Mouse (Mus musculus): ENCODE measurements at regions not wholly inside any gene's neighbourhood (a gene's known extent, or its start where the extent isn't known, plus 50 kb on each side); places are given as distances from the start of the nearest gene placed in this dataset.

GRCm38 (mm10) chr2:74930702-74931101, 105.1 kb downstream of the Mtx2 start:
- no peak overlapping the region for H3K4me3 ChIP-seq
- no peaks in the 10 kb centered on the region for H3K9me3 ChIP-seq
- no peak overlapping the region for H3K27ac ChIP-seq
- peaks cover 15% of the 10 kb centered on the region for H3K4me1 ChIP-seq (replicated peaks)
- WGBS: 73% methylated on average over 3 of the region's 3 CpGs
- DNase-seq (ENCODE audit: low spot score): no peak
- no peaks in the 10 kb centered on the region for H3K36me3 ChIP-seq
- H3K27me3 ChIP-seq (ENCODE audit: insufficient read depth, poor library complexity, severe bottlenecking): no peaks in the 10 kb centered on the region; the same call in 1 of the 2 replicates

- H3K27ac ChIP-seq: no peak overlapping the region
- H3K4me3 ChIP-seq: no peak overlapping the region
- WGBS: 42% methylated on average over 8 of the region's 8 CpGs
- peaks cover 10% of the 10 kb centered on the region for H3K4me1 ChIP-seq (replicated peaks)
- no peaks in the 10 kb centered on the region; the same call in 1 of the 2 replicates for H3K27me3 ChIP-seq (ENCODE audit: insufficient read depth, poor library complexity, severe bottlenecking)
- no peaks in the 10 kb centered on the region for H3K9me3 ChIP-seq
- no peak for DNase-seq (ENCODE audit: low spot score)
- no peaks in the 10 kb centered on the region for H3K36me3 ChIP-seq
These were observed 107.6 kb downstream of the Mtx2 start for GRCm38 (mm10) chr2:74933190-74933589.

- Histone ChIP-seq H3K27ac (no peak overlapping the region), H3K4me1 (replicated peaks) (peaks cover 10% of the 10 kb centered on the region), H3K4me3 (no peak overlapping the region), H3K27me3 (ENCODE audit: insufficient read depth, poor library complexity, severe bottlenecking) (no peaks in the 10 kb centered on the region), H3K36me3 (no peaks in the 10 kb centered on the region), H3K9me3 (no peaks in the 10 kb centered on the region)
- no peak for DNase-seq (ENCODE audit: low spot score)
- WGBS: 75% methylated on average over 1 of the region's 1 CpGs
These were observed 108.2 kb downstream of the Mtx2 start for GRCm38 (mm10) chr2:74933771-74934170.

GRCm38 (mm10) chr2:74938711-74939110, 113.1 kb downstream of the Mtx2 start:
- Histone ChIP-seq H3K4me1 (replicated peaks) (no peaks in the 10 kb centered on the region), H3K4me3 (no peak overlapping the region), H3K27me3 (ENCODE audit: insufficient read depth, poor library complexity, severe bottlenecking) (0 out of 2 replicates have a peak, but pooled peaks cover 2% of the 10 kb centered on the region), H3K36me3 (no peaks in the 10 kb centered on the region), H3K9me3 (no peaks in the 10 kb centered on the region), H3K27ac (no peak overlapping the region)
- no peak for DNase-seq (ENCODE audit: low spot score)
- 83% methylated on average over 9 of the region's 9 CpGs for WGBS

- 0 out of 2 replicates have a peak, but pooled peaks cover 2% of the 10 kb centered on the region for H3K27me3 ChIP-seq (ENCODE audit: insufficient read depth, poor library complexity, severe bottlenecking)
- no peak for DNase-seq (ENCODE audit: low spot score)
- H3K9me3 ChIP-seq: no peaks in the 10 kb centered on the region
- no peak overlapping the region for H3K4me3 ChIP-seq
- WGBS: 92% methylated on average over 10 of the region's 10 CpGs
- no peaks in the 10 kb centered on the region for H3K36me3 ChIP-seq
- H3K4me1 ChIP-seq (replicated peaks): no peaks in the 10 kb centered on the region
- H3K27ac ChIP-seq: no peak overlapping the region
These were observed 116.4 kb downstream of the Mtx2 start for GRCm38 (mm10) chr2:74941966-74942365.

- DNase-seq (ENCODE audit: low spot score): no peak
- WGBS: 75% methylated on average over 6 of the region's 6 CpGs
These were observed 117.1 kb downstream of the Mtx2 start for GRCm38 (mm10) chr2:74942611-74943198.

GRCm38 (mm10) chr2:74945185-74945749, 119.7 kb downstream of the Mtx2 start:
- Histone ChIP-seq H3K36me3 (no peaks in the 10 kb centered on the region), H3K4me3 (no peak overlapping the region), H3K27me3 (ENCODE audit: insufficient read depth, poor library complexity, severe bottlenecking) (0 out of 2 replicates have a peak, but pooled peaks cover 2% of the 10 kb centered on the region), H3K4me1 (replicated peaks) (no peaks in the 10 kb centered on the region), H3K27ac (no peak overlapping the region), H3K9me3 (no peaks in the 10 kb centered on the region)
- DNase-seq (ENCODE audit: low spot score): no peak
- 79% methylated on average over 7 of the region's 7 CpGs for WGBS

More at GRCm38 (mm10) chr2:74942611-74943198, 117.1 kb downstream of the Mtx2 start:
- H3K27ac ChIP-seq: no peak overlapping the region
- no peaks in the 10 kb centered on the region for H3K4me1 ChIP-seq (replicated peaks)
- no peaks in the 10 kb centered on the region for H3K9me3 ChIP-seq
- no peaks in the 10 kb centered on the region for H3K36me3 ChIP-seq
- H3K27me3 ChIP-seq (ENCODE audit: insufficient read depth, poor library complexity, severe bottlenecking): 0 out of 2 replicates have a peak, but pooled peaks cover 2% of the 10 kb centered on the region
- no peak overlapping the region for H3K4me3 ChIP-seq

- H3K4me3 ChIP-seq: no peak overlapping the region
- no peak for DNase-seq (ENCODE audit: low spot score)
- H3K27me3 ChIP-seq (ENCODE audit: insufficient read depth, poor library complexity, severe bottlenecking): no peaks in the 10 kb centered on the region
These were observed 126.0 kb downstream of the Mtx2 start for GRCm38 (mm10) chr2:74951401-74952260.

GRCm38 (mm10) chr2:74954101-74954500, 128.5 kb downstream of the Mtx2 start:
- Histone ChIP-seq H3K36me3 (no peaks in the 10 kb centered on the region), H3K27me3 (ENCODE audit: insufficient read depth, poor library complexity, severe bottlenecking) (no peaks in the 10 kb centered on the region), H3K4me3 (no peak overlapping the region), H3K9me3 (no peaks in the 10 kb centered on the region), H3K4me1 (replicated peaks) (no peaks in the 10 kb centered on the region), H3K27ac (no peak overlapping the region)
- no peak for DNase-seq (ENCODE audit: low spot score)
- WGBS: 84% methylated on average over 9 of the region's 9 CpGs

More at GRCm38 (mm10) chr2:74951401-74952260, 126.0 kb downstream of the Mtx2 start:
- WGBS: 85% methylated on average over 12 of the region's 12 CpGs
- H3K9me3 ChIP-seq: no peaks in the 10 kb centered on the region
- H3K4me1 ChIP-seq (replicated peaks): no peaks in the 10 kb centered on the region
- no peaks in the 10 kb centered on the region for H3K36me3 ChIP-seq
- no peak overlapping the region for H3K27ac ChIP-seq

GRCm38 (mm10) chr2:74955281-74956128, 129.9 kb downstream of the Mtx2 start:
- 91% methylated on average over 4 of the region's 4 CpGs for WGBS

GRCm38 (mm10) chr2:74956129-74956450, 130.5 kb downstream of the Mtx2 start:
- no peaks in the 10 kb centered on the region for H3K36me3 ChIP-seq
- no peaks in the 10 kb centered on the region for H3K27me3 ChIP-seq (ENCODE audit: insufficient read depth, poor library complexity, severe bottlenecking)
- WGBS: 92% methylated on average over 1 of the region's 1 CpGs
- H3K9me3 ChIP-seq: no peaks in the 10 kb centered on the region
- H3K4me3 ChIP-seq: no peak overlapping the region
- no peak overlapping the region for H3K27ac ChIP-seq
- H3K4me1 ChIP-seq (replicated peaks): peaks cover 6% of the 10 kb centered on the region; the same call in 1 of the 2 replicates
- no peak for DNase-seq (ENCODE audit: low spot score)

More at GRCm38 (mm10) chr2:74955281-74956128, 129.9 kb downstream of the Mtx2 start:
- no peak overlapping the region for H3K27ac ChIP-seq
- DNase-seq (ENCODE audit: low spot score): no peak
- H3K9me3 ChIP-seq: no peaks in the 10 kb centered on the region
- H3K36me3 ChIP-seq: no peaks in the 10 kb centered on the region
- H3K4me1 ChIP-seq (replicated peaks): peaks cover 6% of the 10 kb centered on the region; the same call in 1 of the 2 replicates
- H3K4me3 ChIP-seq: no peak overlapping the region
- no peaks in the 10 kb centered on the region for H3K27me3 ChIP-seq (ENCODE audit: insufficient read depth, poor library complexity, severe bottlenecking)

- no peak overlapping the region for H3K27ac ChIP-seq
- no peak overlapping the region for H3K4me3 ChIP-seq
- H3K4me1 ChIP-seq (replicated peaks): peaks cover 6% of the 10 kb centered on the region; the same call in 1 of the 2 replicates
- WGBS: 95% methylated on average over 2 of the region's 2 CpGs
- no peaks in the 10 kb centered on the region for H3K36me3 ChIP-seq
- DNase-seq (ENCODE audit: low spot score): no peak
- H3K9me3 ChIP-seq: no peaks in the 10 kb centered on the region
- H3K27me3 ChIP-seq (ENCODE audit: insufficient read depth, poor library complexity, severe bottlenecking): no peaks in the 10 kb centered on the region
These were observed 131.0 kb downstream of the Mtx2 start for GRCm38 (mm10) chr2:74956556-74956955.

Measured in hindbrain, embryonic 10.5 days (tissue).